Mouse (Mus musculus) bone marrow, adult 2 months (tissue): ENCODE measurements around the gene Mybpc2.
A peak's percentile ranks its signal among the peaks of the same experiment; 100 is the strongest.

ENCODE experiments used
- CTCF ChIP-seq: fragments of 200-500 bp; IDR thresholded peaks from 2 replicates; pipeline ENCODE4 v1.5.1; 2011; ENCODE audit warnings: low read length, control low read depth; ENCODE audit not compliant: control insufficient read depth, insufficient read depth
- POLR2A ChIP-seq: fragments of 200-500 bp; IDR thresholded peaks from 2 replicates; pipeline ENCODE4 v1.6.1; 2011; ENCODE audit warnings: low read depth, mild to moderate bottlenecking, control low read depth, low read length, borderline replicate concordance; ENCODE audit not compliant: control insufficient read depth

DNA sequence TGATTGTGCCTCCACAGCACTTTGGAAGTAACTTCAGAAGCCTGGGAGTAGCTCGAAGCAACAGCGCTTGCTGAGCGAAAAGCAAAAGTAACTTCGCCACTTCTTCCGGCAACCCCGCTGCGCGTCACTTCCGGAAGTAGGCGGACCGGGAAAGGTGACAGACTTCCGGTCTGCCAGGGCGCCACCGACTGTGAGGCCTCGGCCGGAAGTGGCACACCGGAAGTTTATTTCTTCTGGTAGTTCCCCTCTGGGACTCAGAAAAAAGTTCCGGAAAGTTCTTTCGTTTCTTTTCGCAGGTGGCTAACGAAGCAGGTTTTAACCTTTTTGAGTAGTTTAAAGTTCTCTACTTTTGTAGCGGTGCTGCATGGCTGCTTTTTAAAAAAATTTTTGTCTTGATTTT, 29.4 kb upstream of the Mybpc2 start, which contains the start of gene Nr1h2:
- peak; percentile 57; the same call in 1 of the 2 replicates for TF ChIP-seq POLR2A
- TF ChIP-seq CTCF: no peak
